Mouse (Mus musculus) neural tube, embryonic 10.5 days (tissue): Measurements from ENCODE around the gene Rab11fip5.

ENCODE experiments used
- DNase-seq: peaks from one replicate; pipeline ENCODE4 v3.0.0-alpha.2; 2017; ENCODE audit warnings: low spot score; ENCODE audit errors: extremely low spot score

Gene Rab11fip5

GRCm38 (mm10) chr6:85316211-85316610, 58.2 kb downstream of the Rab11fip5 start:
- no peak for DNase-seq

GRCm38 (mm10) chr6:85314064-85314798, 60.2 kb downstream of the Rab11fip5 start:
- no peak for DNase-seq

- DNase-seq: no peak
Observed at GRCm38 (mm10) chr6:85307894-85308293, 66.5 kb downstream of the Rab11fip5 start.

GRCm38 (mm10) chr6:85306375-85306774, 68.1 kb downstream of the Rab11fip5 start:
- no peak for DNase-seq

GRCm38 (mm10) chr6:85305826-85306225, 68.6 kb downstream of the Rab11fip5 start:
- DNase-seq: no peak

- no peak for DNase-seq
Observed at GRCm38 (mm10) chr6:85304966-85305365, 69.5 kb downstream of the Rab11fip5 start.

GRCm38 (mm10) chr6:85302326-85303055, 71.9 kb downstream of the Rab11fip5 start:
- DNase-seq: no peak

GRCm38 (mm10) chr6:85295384-85296167, 78.9 kb downstream of the Rab11fip5 start:
- DNase-seq: no peak

GRCm38 (mm10) chr6:85294004-85294379, 80.4 kb downstream of the Rab11fip5 start:
- no peak for DNase-seq

- peak; percentile 19 for DNase-seq
Observed at GRCm38 (mm10) chr6:85293255-85294003, 81.0 kb downstream of the Rab11fip5 start.

GRCm38 (mm10) chr6:85290869-85291824, 83.3 kb downstream of the Rab11fip5 start:
- no peak for DNase-seq

GRCm38 (mm10) chr6:85288193-85288857, 86.1 kb downstream of the Rab11fip5 start:
- no peak for DNase-seq

GRCm38 (mm10) chr6:85286283-85287047, 88.0 kb downstream of the Rab11fip5 start:
- DNase-seq: no peak
